Mouse (Mus musculus) left cerebral cortex, adult 8-10 months (tissue): ENCODE data around the gene Ptger3. TPM values are rescaled to one million over a fixed set of nuclear protein-coding genes. Genes with fewer than 3 reads are reported as not detected.

Experiments
- DNase-seq, 2 experiments: peaks; one replicate each; pipeline ENCODE4 v3.0.0; 2022; ENCODE audit warnings: low spot score in 2 of 2
- total RNA-seq, 4 experiments: library from RNA; stranded (reverse); gene quantifications; 2 replicates each; pipeline ENCODE4 v1.2.4; 2022

Ptger3 gene
- total RNA-seq, 4 experiments from 2014 or later, result 4.3 to 5.2 (median 4.8) TPM

GRCm38 (mm10) chr3:157582626-157583405 is 16.1 kb downstream of the Ptger3 start:
- no peak for DNase-seq

GRCm38 (mm10) chr3:157597837-157598379 is 31.2 kb downstream of the Ptger3 start:
- no peak for DNase-seq

- DNase-seq, result peak in 1 of 2 experiments; percentile 11
These were observed 38.2 kb downstream of the Ptger3 start for GRCm38 (mm10) chr3:157604684-157605410.

- no peak for DNase-seq
These were observed 38.7 kb downstream of the Ptger3 start for GRCm38 (mm10) chr3:157605411-157605740.

GRCm38 (mm10) chr3:157613542-157613941 is 46.9 kb downstream of the Ptger3 start:
- no peak for DNase-seq

GRCm38 (mm10) chr3:157616949-157617348 is 50.3 kb downstream of the Ptger3 start:
- DNase-seq, result no peak

- no peak for DNase-seq
These were observed 60.7 kb downstream of the Ptger3 start for GRCm38 (mm10) chr3:157627407-157627806.

GRCm38 (mm10) chr3:157630671-157631070 is 64.0 kb downstream of the Ptger3 start:
- DNase-seq, result no peak

- no peak for DNase-seq
These were observed 64.7 kb downstream of the Ptger3 start for GRCm38 (mm10) chr3:157631383-157631782.

GRCm38 (mm10) chr3:157634431-157634830 is 67.7 kb downstream of the Ptger3 start:
- DNase-seq, result no peak

GRCm38 (mm10) chr3:157635713-157636112 is 69.0 kb downstream of the Ptger3 start:
- no peak for DNase-seq

GRCm38 (mm10) chr3:157636887-157637286 is 70.2 kb downstream of the Ptger3 start:
- DNase-seq, result no peak

- DNase-seq, result no peak
These were observed 70.6 kb downstream of the Ptger3 start for GRCm38 (mm10) chr3:157637341-157637740.

- no peak for DNase-seq
These were observed 74.9 kb downstream of the Ptger3 start for GRCm38 (mm10) chr3:157641634-157642033.

- DNase-seq, result no peak
These were observed 94.9 kb downstream of the Ptger3 start for GRCm38 (mm10) chr3:157661622-157662021.

GRCm38 (mm10) chr3:157664486-157665041 is 97.9 kb downstream of the Ptger3 start:
- no peak for DNase-seq

- DNase-seq, result no peak
These were observed 98.8 kb downstream of the Ptger3 start for GRCm38 (mm10) chr3:157665471-157665870.

GRCm38 (mm10) chr3:157666142-157666541 is 99.5 kb downstream of the Ptger3 start:
- no peak for DNase-seq

GRCm38 (mm10) chr3:157686105-157686504 is 119.4 kb downstream of the Ptger3 start:
- DNase-seq, result no peak

- no peak for DNase-seq
These were observed 121.9 kb downstream of the Ptger3 start for GRCm38 (mm10) chr3:157688419-157689162.
